Mouse (Mus musculus) spleen, adult 18-20 months (tissue): Measurements from ENCODE around the gene Ubxn6.
"Not testable (repeated sequence)": the region's sequence is repeated elsewhere in the genome, so short reads cannot be mapped to it uniquely, and the experiment has no call there.

ENCODE experiments used
- DNase-seq, 2 experiments: peaks; one replicate each; pipeline ENCODE4 v3.0.0; 2022; ENCODE audit warnings: mixed read lengths in 2 of 2

Ubxn6 gene

DNA sequence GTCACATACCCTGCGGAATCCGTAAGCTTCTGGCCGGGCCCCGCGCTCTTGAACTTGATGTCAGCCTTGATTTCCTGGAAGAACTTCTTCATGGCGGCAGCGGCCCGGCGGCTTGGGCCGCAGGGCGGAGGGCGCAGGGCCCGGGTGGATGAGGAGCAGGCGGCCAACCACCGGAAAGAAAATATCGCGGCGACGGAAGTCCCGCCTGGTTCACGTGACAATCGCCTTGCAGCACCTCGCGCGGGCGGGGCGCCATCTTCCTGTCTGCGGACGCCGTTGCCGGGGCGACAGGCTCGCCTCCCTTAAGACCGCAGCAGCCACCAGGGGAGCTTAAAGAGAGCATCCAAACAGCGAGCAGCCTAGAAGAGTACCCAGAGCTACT lies at the start of gene Ubxn6:
Ubxn6 (minus strand) TSS at position 202 of the 382 bp plus-strand sequence.
- DNase-seq, result peak; percentile 93 to 95

DNA sequence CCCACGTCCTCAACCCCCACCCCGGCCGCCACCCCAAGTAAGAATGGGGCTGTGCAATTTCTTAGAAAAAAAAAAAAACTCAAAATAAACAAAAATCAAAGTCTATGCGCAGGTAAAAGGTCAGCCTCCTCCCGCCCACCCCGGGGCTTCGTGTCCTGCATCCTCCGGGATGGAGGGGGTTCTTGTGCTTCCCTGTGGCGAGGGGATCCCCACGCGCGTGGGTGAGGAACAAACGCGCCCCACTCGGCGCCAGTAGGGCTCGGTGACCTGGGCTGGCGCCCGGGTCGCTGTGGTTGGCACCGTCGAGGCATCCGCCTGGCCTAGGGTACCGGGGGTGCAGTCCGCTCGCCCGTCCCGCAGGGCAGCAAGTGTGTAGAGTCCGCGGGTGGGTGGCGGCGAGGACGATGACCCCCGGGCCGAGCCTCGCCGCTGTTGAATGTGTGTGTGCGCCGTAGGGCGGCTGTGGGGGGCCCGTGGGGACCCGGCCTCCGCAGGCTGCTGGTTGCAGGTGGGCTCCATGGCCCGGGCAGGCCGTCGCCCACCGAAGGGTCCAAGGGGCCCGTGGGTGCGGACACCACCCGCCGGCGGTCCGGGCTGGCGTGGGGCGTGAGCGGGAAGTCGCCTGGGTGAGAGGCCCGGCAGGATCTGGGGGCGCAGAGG lies 49.0 kb upstream of the Ubxn6 start:
- no peak for DNase-seq

DNA sequence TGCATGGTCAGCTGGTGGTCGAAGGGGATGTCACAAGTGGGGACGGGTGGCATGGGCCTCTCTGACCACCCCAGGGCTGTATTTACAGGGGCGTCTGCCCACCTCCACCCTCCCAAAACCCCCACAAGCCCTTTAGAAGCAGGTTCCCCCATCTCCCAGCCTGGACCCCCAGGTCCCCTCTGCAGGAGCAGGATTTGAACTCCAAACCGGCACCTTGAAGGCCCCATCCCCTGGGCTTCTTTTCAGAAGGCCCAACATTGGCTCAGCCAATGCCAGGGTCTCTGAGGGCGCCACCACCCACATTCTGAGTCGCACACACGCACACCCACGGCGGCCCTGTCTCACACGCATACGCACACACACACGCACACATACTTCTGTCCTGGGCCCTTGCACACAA lies 48.3 kb upstream of the Ubxn6 start:
- DNase-seq, result no peak

DNA sequence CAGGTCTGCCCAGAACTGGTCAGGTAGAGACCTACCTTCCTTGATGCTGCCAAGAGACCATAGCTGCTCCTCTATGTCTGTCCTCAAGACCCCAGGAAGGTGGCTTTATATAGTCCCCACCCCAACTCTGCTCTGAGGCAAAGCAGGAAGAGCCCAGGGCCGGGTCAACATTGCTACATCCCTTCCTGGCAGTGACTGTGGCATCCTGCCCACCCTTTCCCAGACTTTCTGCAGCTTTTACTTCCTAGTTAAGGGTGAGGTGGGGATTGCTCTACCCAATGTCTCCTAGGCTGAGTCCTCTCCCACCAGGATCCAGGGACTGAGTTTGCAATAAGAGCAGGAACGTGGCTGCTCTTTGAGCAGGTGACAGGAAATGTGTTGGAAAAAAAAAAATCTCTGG lies 47.0 kb upstream of the Ubxn6 start, which contains the start of gene Lrg1:
Lrg1 (minus strand) TSS at position 176 of the 400 bp plus-strand sequence.
- no peak for DNase-seq

DNA sequence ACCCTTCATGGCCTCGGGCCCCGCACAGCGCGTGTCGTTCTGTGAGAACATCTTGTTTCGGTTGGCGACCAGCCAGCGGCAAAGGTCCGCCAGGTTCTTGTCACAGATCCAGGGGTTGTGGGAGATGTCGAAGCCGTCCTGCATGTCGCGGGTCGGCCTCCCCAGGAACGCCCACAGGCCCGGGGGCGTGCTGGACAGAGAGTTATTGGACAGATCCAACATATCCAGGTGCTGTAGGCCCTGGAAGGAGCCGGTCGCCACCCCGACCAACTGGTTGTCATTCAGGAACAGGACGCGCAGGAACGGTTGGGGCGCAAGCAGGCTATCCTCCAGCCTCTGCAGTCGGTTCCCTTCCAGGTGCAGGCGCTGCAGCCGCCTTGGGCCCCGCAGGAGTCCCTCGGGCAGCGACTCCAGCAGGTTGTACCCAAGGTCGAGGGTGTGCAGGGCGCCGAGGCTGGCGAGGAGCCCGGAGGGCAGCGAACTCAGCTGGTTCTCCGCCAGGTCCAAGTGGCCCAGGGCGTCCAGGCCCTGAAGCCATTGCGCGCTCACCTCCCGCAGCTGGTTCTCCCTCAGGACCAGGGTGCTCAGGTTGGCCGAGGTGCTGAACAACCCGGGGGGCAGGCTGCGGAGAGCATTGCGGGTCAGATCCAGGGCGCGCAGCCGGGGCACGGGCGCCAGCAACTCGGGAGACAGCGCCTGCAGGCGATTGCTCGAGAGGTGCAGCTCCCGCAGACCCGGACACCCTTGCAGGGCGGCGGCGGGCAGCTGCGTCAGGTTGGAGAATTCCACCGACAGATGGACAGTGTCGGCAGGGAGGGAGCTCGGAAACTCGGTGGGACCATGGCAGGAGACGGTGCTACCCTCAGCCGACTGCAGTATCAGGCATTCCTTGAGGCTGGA lies 45.4 kb upstream of the Ubxn6 start:
- no peak for DNase-seq

DNA sequence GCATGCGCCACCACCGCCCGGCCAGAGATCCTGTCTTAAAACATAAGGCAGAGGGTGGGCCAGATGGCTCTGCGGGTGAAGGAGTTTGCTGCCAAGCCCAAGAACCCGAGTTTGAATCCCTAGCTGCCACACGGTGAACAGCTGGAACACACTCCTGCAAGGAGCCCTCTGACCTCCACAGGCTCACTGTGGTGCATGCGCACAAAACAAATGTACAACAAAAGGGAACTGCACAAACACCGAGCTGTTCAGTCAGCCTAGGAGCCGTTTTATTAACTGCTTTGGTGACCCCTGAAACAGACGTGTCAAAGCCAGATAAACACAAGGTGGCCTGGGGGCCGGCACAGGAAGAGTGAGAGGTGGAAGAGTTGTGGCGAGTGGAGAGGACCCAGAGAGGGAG lies 44.6 kb upstream of the Ubxn6 start:
- DNase-seq, result no peak

DNA sequence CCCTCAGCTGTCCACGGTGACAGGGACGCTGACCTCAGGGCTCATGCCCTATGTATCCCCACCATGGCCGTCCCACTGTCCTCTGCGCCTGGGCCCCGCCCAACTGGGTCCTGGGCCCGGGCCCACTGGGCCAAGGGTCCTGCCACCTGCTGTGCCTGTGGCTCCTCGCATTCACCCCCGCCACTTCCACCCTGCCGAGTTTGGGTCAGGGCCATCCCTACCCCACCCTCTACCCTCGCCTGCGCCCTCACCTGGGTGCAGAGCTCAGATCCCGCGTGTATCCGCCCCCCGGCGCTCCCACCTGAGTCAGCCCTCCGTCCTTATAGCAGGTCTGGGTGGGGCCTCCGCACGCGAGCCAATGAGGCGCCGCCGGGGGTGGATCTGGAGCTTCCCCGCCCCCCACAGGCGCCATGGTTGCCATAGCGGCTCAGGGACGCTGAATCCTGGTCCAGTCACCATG lies 42.5 kb upstream of the Ubxn6 start, which contains the start of gene Plin5:
Plin5 (minus strand) TSS at position 346 of the 460 bp plus-strand sequence.
- DNase-seq, result no peak

DNA sequence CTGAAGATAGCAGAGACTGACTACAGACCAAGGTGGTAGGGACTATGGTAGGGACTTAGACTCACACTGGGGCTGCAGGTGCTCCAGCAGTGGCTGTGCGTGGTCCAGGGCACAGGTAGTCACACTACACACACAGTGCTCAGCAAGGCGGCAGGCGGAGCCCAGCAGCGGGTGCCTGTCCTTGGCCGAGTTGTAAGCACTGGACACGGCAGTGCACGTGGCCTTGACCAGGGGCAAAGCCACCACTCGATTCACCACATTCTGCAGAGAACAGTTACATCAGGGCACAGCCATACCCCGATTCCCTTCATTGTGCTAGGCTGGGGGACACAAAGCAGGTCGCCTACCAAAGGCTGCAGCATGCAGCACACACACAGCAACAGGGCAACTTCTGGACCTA lies 41.4 kb upstream of the Ubxn6 start:
- DNase-seq, result no peak

DNA sequence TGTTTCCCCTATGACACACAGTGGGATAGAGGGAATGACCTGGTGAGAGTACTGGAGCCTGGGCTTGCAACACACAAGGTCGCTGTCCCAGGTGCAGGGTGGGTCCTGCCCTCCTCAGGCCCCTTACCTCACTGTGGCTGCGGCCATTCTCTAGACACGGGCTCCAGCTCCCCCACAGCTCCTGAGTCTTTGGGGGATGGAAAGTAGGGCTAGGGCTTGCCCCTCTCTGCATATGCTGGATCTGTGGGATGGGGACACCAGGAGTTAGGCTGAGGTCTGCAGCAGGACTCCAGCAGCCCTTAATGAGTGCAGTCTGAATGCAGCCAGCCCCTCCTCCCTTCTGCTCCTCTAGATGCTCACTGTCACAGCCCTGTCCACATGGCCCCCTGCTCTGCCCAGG lies 37.9 kb upstream of the Ubxn6 start:
- DNase-seq, result no peak

DNA sequence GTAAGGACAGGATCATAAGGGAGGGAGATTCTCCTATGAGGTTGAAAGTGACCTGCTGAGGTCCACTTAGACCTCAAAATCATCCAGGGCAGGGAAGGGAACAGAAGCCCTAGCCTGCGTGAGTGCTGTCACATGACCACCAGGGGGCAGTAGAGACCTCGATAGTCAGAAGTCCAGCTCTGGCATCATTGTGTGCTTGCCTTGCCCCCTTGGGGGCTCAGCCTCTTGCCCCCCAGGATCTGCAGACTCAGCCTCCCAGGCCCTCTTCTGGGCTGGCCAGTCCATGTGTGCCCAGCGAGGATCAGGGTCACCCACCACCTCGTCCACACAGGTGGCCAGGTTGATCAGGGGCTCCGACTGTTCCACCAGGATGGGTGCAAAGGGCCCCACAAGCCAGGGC lies 37.0 kb upstream of the Ubxn6 start:
- peak in 1 of 2 experiments; percentile 51 for DNase-seq

DNA sequence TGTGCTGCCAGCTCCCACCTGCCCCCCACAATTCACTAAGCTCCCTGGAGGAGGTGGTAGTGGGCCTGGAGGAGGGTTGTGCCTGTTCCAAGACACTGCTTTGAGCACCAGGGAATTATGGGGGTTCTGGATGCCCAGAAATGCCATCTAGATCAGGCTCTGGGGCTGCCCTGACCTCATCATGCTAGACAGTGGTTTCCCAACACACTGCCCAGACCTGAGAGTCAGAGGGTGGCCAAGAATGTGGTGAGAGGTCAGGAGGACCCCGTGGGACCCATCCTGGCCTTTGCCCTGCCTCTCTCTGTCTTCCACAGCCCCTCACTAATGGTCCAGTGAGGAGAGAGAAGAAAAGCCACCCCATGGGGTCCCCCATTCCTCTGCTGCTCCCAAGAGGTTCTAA lies 36.2 kb upstream of the Ubxn6 start:
- DNase-seq, result no peak

DNA sequence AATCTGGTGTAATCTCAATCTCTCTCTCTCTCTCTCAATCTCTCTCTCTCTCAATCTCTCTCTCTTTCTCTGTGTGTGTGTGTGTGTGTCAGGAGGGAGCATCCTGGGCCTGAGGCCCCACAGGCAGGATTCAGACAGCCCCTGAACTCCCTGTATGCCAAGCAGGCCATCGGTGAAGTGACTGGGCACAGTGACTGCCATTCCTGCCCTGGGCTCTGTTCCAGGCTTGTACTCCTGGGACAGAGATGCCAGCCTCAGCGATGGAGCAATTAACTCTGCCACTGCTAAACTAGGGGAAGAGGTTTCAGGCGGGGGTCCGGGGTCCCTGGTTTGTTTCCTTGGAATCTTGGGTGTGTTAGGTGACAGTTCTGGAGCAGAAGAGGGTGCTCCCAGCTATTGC lies 35.7 kb upstream of the Ubxn6 start:
- DNase-seq, result no peak

DNA sequence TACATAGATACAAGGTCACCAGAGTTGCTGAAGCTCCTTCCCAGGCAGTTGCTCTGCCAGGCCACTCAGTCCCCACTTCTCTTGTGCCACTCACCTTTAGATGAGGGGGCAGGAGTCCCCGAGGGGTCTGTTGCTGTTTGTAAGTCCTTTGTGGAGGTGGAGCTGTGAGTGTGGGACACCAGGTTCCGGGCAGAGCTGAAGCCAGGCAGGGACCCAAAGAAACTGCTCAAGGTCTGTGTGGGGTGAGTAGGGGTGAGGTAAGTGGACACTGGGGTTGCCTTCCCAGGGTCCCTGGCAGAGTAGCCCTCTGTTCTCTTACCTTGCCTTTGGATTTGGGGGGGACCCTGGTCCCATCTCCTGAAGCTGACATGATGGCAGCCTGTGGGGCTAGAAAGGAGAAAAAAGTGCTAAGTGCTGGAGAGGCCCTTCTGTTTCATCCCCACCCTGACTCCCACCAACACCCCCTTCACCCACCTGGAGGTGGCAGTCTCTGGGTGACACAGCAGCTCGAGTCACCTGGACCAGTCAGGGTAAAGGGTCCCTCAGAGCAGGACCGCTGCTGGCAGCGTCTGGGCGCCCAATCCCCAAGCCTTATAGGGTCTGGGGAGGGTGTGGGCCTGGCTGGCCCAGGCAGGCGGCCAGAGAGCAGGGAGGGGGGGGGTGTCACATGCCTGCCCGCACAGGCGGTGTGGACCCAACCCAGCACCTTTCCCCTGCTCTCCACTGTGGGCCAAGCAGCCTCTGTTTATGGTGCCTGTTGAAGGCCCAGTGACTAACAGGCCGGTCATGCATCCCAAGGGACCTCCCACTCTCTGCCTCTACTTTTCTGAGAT lies 34.6 kb upstream of the Ubxn6 start, which contains the start of gene Plin4:
Plin4 (minus strand) TSS at position 585 of the 833 bp plus-strand sequence.
- no peak for DNase-seq

DNA sequence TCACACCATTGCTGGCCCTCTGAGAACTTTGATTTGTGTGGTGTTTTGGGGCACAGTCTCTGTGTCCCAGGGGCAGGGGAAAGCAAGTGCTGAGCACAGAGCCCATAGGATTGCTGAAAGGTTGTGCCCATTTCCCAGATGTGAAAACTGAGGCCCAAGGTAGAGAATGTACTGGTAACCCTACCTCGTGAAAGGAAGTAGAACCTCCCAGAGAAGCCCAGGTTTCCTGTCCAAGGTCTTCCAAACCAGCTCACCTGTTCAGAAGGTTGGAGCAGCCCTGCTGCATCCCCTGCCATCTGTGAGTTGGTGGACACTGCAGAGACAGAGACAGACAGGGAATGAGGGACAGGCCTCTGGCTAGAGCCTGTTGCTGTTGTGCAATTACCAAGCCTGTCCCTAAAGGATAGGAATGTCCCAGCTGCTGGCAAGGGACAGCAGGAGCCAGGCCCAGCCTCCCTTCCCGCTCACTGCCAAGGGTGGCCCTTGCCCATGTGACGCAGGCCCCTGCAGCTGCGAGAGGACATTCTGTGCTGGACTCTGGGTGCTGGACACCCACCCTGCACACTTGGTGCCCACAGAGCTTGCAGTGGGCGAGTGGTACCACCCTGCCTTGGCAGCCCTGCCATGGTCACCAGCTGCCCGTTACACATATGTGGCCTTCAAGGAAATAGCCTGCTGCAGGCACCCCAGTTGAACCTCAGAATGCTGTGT lies 33.7 kb upstream of the Ubxn6 start:
- no peak for DNase-seq

DNA sequence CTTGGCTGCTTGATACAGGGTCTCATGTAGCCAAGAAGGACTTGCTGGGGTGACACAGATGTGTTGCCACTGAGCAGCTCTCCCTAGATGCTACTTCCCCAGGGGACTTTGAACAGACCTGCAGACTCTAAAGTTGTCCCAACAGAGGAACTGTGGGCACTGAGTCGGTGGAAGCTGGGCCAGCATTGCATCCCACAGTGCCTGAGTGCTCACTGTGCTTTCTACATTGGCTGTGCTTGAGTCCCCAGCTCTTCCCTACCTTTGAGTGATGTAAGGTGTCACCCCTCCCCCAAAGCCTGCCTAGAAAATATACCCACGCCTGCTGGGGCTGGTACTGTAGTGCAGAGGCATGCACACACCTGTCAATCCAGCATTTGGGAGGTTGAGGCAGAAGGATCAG lies 32.9 kb upstream of the Ubxn6 start:
- no peak for DNase-seq

DNA sequence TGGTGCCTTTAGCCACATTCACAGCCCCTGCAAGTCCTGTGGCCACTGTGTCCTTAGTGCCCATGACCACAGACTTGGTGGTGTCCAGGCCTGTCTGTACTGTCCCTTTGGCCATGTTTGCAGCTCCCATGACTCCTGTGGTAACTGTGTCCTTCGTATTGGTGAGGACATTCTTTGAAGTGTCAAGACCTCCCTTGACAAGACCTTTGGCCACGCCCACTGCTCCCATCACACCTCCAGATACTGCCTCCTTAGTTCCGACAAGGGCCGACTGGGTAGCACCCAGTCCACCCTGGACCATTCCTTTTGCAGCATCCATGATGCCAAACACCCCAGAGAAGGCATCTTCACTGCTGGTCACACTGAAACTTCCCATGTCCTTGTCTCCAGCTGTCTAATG lies 32.2 kb upstream of the Ubxn6 start:
- DNase-seq, result no peak

DNA sequence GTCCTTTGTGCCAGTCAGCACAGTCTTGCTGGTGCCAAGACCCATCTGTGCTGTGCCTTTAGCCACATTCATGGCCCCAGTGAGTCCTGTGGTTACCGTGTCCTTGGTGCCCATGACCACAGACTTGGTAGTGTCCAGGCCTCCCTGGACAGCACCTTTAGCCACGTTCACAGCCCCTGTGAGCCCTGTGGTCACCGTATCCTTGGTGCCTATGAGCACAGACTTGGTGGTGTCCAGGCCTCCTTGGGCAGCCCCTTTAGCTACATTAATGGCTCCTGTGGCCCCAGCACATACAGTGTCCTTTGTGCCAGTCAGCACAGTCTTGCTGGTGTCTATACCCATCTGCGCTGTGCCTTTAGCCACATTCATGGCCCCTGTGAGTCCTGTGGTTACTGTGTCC lies 31.6 kb upstream of the Ubxn6 start:
- DNase-seq, result not testable (repeated sequence)

DNA sequence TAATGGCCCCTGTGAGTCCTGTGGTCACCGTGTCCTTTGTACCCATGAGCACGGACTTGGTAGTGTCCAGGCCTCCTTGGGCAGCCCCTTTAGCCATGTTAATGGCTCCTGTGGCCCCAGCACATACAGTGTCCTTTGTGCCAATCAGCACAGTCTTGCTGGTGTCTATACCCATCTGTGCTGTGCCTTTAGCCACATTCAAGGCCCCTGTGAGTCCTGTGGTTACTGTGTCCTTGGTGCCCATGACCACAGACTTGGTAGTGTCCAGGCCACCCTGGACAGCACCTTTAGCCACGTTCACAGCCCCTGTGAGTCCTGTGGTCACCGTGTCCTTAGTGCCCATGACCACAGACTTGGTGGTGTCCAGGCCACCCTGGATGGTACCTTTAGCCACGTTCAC lies 30.0 kb upstream of the Ubxn6 start:
- DNase-seq, result not testable (repeated sequence)

DNA sequence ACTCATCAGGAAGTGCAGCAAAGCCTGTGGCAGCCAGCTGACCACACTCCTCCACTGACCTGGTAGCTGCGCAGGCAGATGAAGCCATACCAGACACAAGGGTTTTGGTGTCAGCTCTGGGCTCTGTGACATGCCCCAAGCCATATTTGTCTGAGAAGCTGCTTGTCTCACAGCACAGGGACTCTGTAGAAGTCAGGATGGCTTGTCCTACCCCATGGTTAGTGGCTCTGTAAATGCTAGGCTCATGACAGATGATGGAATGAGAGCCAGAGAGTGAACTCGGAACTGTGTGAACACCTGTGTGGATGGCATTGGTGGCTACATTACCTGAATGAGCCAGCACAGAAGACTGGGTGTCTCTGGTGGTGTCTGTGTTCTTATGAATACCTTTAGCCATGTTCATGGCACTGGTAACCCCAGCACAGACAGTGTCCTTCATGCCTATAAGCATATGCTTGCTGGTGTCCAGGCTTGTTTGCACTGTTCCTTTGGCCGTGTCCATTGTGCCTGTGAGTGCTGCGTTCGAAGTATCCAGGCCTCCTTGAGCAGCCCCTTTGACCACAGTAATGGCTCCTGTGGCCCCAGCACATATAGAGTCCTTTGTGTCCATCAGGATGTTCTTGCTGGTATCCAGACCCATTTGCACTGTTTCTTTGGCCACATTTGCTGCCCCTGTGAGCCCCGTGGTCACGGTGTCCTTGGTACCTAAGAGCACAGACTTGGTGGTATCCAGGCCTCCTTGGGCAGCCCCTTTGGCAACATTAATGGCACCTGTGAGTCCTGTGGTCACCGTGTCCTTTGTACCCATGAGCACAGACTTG lies 28.8 kb upstream of the Ubxn6 start:
- DNase-seq, result no peak

DNA sequence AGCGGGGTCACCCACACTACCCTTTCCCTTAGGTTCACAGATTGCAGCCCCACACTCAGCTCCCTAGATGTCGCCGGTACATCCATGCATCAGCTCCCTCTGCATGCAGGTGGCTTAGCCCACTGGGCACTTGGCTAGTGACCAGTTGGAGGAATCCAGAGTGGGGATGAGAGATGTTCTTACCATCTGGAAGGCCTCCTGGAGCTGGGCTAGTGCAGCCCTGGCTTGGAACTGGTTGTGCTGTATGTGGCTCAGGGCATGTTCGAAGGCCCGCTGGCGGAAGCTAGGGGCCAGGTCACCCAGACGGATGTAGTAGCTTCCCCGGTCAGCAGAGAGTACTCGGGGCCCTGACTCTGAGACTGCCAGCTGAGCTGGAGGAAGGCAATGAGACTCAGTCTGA lies 28.1 kb upstream of the Ubxn6 start:
- DNase-seq, result no peak

DNA sequence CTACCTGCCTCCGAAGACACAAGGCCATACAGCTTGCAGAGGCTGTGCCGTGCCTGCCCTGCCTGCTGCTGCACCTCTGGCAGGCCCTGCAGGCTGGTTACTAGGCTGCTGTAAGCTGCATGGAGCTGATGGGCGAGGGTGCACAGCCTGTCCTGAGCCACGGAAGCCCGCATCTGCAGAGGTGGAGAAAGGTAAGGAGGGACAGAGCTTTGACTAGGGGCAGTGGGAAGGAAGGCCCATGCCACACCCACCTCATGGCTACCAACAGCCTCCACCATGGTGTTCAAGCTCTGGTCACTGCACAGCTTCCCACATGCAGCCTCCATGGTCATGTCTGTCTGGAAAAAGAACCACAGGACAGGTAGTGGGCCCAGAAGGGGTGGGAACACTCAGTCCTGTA lies 27.3 kb upstream of the Ubxn6 start:
- no peak for DNase-seq
